Mouse (Mus musculus) bone marrow, adult 2 months (tissue): ENCODE results near the gene Ppia. TPM values are rescaled to one million over a fixed set of nuclear protein-coding genes. Genes with fewer than 3 reads are reported as not detected.
"Not testable (repeated sequence)": the region's sequence is repeated elsewhere in the genome, so short reads cannot be mapped to it uniquely, and the experiment has no call there.

ENCODE experiments used
- H3K27ac ChIP-seq: fragments of 200-500 bp; 2 replicates; pipeline ENCODE4 v1.5.1; 2012; ENCODE audit warnings: low read depth, mild to moderate bottlenecking, control low read depth, inconsistent platforms, low read length; ENCODE audit not compliant: control insufficient read depth, poor library complexity, insufficient read depth
- H3K4me1 ChIP-seq: fragments of 200-500 bp; 2 replicates; pipeline ENCODE4 v1.6.1; 2011; ENCODE audit warnings: low read length; ENCODE audit not compliant: control insufficient read depth, insufficient read depth
- H3K4me3 ChIP-seq: fragments of 200-500 bp; replicated peaks from 2 replicates; pipeline ENCODE3; 2011; ENCODE audit warnings: mild to moderate bottlenecking, low read depth, low read length, control low read depth; ENCODE audit not compliant: control insufficient read depth
- CTCF ChIP-seq: fragments of 200-500 bp; IDR thresholded peaks from 2 replicates; pipeline ENCODE4 v1.5.1; 2011; ENCODE audit warnings: low read length, control low read depth; ENCODE audit not compliant: control insufficient read depth, insufficient read depth
- POLR2A ChIP-seq: fragments of 200-500 bp; IDR thresholded peaks from 2 replicates; pipeline ENCODE4 v1.6.1; 2011; ENCODE audit warnings: low read depth, mild to moderate bottlenecking, control low read depth, low read length, borderline replicate concordance; ENCODE audit not compliant: control insufficient read depth
- WGBS: fragments of 180-500 bp; shearing (Covaris S2); methylation state at CpG from one replicate; pipeline ENCODE4 v1.1.7; 2018; 5-methylcytosine and 5-hydroxymethylcytosine counted together
- polyA plus RNA-seq: library from polyadenylated mRNA; stranded (reverse); fragments of >200 nt; gene quantifications from 2 replicates; pipeline ENCODE4 v1.2.4, GENCODE M21; 2011; ENCODE audit warnings: low replicate concordance; ENCODE audit not compliant: missing spikeins, insufficient read depth, insufficient read length

Ppia gene
- polyA plus RNA-seq, 1 experiment, result 720 TPM

DNA sequence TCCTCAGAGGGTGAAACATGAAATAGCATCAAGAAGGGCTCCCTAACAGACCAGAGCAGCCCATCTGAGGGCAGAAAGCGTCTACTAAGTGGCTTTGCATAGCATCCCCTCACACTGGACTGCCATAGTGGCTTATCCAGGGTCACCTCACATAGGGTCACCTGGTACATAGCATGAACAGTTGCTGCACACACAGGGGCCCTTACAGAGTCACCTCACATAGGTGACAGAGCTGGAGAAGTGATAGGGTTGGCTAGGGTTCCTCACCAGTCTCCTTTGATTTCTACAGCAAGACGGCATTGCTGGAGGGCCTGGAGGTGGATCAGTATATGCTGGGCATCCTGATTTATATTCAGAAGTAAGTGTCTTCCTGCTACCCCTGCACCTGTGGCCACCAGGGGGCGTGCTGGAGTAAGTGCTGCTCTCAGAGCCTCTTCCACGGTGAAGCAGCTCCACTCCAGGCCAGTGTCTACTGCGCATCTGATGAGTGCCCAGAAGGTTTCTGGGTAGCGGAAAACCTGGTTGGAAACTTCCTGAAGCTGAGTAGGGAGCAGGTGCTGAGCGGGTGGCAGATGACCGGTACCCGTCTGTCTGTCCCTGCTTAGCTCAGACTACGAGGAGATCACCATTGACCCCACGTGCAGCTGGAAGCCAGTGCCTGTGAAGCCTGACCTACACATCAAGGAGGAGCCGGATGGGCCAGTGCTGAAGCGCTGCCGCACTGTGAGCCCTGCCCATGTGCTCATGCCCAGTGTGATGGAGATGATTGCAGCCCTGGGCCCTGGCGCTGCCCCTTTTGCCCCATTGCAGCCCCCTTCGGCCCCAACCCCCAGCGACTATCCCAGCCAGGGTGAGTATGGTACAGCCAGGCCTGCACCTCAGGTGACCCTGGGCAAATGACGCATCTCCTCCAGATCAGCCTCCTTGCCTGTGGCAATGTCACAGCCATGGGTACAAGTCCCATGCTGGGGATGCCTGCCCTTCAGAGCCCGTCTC, 12.4 kb upstream of the Ppia start:
- Histone ChIP-seq H3K4me3 (no peak overlapping the region), H3K4me1 (no peaks in the 10 kb centered on the region; the same call in 1 of the 2 replicates), H3K27ac (no peak overlapping the region)
- TF ChIP-seq POLR2A, result no peak
- peak; percentile 91 for TF ChIP-seq CTCF
- WGBS, result 84% methylated on average over 19 of the region's 19 CpGs

DNA sequence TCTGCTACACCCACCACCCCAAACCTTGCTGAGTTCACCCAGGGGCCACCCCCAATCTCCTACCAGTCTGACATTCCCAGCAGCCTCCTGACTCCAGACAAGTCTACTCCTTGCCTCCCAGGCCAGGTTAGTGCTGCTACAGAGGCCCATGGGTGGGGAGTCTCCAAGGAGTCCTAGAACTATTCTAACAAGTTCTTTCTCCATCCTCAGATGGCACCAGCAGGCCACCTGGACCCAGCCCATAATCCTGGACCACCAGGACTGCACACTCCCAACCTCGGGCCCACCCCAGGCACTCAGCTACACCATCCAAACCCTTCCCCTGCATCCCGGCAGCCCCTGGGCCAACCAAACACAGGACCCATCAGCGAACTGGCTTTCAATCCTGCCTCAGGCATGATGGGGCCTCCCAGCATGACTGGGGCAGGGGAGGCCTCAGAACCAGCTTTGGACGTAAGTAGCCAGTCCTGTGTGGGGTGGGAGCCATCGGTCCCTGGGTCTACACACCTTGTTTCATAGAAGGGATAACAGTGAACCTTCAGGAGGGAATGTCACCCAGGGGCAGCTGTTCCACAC, 11.3 kb upstream of the Ppia start:
- no peaks in the 10 kb centered on the region; the same call in 1 of the 2 replicates for H3K4me1 ChIP-seq
- 91% methylated on average over 5 of the region's 5 CpGs for WGBS
- H3K4me3 ChIP-seq, result no peak overlapping the region
- TF ChIP-seq CTCF (no peak), POLR2A (no peak)
- no peak overlapping the region for H3K27ac ChIP-seq

DNA sequence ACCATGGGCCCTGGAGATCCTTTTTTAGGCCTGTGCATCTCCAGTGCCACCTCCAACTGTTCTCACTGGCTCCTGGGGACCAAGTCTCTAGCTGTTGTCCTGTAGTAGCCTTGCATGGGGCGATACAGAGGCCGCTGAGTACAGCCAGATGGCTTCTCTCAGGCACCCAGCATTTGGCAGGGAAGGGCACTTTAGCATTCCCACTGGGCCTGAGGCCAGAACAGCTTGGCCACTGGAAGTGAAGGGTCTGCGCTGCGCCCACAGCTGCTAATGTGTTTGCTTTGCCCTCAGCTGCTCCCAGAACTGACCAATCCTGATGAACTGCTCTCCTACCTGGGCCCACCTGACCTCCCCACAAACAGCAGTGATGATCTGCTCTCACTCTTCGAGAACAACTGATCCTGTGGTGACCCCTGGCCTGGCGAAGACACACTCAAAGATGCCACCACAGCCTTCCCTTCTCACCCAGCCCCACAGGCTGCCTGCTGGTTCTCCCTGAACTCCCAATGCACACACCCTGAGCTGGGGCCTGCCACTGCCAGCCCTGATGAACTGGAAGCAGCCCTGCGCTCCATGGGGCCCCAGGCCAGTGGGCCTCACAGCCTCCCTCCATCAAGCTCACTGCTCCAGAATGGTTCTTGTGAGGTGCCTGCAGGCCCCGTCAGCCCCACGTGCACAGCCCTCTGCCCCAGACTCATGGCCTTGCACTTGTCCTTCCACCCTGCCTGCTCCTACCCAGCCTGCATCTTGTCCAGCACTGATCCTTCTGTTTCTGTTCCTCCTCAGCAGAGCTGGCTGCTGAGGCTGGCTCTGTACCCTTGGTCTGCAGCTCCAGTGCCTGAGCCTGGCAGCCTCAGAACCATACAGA, 10.3 kb upstream of the Ppia start:
- Histone ChIP-seq H3K4me1 (no peaks in the 10 kb centered on the region; the same call in 1 of the 2 replicates), H3K27ac (peak overlapping the region; percentile 22), H3K4me3 (no peak overlapping the region)
- 87% methylated on average over 9 of the region's 9 CpGs for whole genome bisulfite sequencing
- TF ChIP-seq POLR2A, result no peak
- no peak for TF ChIP-seq CTCF

DNA sequence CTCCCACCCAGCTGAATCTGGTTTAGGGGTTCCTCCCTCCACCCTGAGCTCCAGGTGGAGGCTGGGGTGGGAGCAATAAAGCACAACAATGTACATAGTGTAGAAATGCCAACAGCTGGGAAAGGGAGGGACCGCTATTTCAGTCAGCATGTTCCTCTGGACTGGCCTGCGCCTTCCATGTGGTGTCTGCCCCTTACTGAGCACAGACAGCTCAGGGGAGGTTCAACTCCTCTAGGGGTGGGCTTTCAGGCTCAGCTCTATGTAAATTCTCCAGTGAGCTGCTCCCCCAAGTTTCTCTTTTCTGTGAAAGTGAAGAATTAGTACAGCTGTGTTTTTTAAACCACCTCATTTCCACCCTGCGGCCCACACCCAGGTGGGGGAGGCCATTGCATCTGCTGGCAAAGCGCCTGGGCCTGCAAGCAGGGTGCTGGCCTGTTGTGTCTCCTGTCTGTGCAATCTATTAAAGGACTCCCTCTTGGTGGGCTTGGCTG, 9.6 kb upstream of the Ppia start:
- H3K4me1 ChIP-seq, result peaks cover 1% of the 10 kb centered on the region
- peak overlapping the region; percentile 22 for H3K27ac ChIP-seq
- 60% methylated on average over 4 of the region's 4 CpGs for WGBS
- no peak overlapping the region for H3K4me3 ChIP-seq
- TF ChIP-seq POLR2A, result no peak
- no peak for TF ChIP-seq CTCF

DNA sequence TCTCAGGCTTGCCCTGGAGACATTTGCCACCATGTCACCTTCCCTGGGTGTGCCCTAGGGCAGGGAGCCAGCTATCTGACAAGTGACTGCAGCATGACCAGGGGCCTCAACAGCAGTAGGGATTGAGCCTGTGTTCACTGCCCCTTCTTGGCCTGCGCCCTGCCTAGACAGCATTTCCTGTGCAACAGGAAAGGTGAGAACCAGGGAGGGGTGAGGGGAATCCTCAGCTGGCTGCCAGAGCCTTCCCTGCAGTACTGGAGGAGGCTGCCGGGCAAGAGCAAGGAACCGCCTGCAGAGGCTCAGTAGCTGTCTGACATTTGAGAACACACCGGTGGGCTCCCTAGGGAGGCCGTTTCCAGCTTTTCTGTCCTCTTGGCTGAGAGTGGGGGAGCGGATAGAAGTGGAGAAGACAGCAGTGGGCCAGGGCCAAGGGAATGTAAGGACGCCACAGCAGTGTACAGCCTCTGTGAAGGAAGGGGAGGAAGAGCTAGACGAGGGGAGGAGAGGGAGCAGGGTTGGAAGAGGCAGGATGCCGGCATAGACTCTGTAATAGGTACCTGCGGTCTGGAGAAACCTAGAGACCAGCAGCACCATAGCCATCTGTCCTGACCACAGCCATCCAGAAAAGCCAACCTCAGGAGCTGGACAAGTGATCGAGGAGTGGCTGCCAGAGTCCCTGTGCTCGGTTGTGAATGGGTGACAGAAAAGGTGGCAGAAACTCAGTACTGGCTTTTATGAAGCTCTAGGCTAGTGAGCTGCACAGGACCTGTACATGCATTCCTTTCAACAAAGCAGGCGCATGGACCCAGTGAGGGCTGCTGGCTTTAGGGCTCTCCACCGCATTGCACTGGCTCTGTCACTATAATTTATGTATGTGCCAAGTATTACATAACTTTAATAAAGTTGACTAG, 8.7 kb upstream of the Ppia start:
- TF ChIP-seq POLR2A, result no peak
- peaks cover 1% of the 10 kb centered on the region for H3K4me1 ChIP-seq
- peak overlapping the region; percentile 3; the same call in 1 of the 2 replicates for H3K27ac ChIP-seq
- H3K4me3 ChIP-seq, result no peak overlapping the region
- 28% methylated on average over 14 of the region's 14 CpGs for WGBS

DNA sequence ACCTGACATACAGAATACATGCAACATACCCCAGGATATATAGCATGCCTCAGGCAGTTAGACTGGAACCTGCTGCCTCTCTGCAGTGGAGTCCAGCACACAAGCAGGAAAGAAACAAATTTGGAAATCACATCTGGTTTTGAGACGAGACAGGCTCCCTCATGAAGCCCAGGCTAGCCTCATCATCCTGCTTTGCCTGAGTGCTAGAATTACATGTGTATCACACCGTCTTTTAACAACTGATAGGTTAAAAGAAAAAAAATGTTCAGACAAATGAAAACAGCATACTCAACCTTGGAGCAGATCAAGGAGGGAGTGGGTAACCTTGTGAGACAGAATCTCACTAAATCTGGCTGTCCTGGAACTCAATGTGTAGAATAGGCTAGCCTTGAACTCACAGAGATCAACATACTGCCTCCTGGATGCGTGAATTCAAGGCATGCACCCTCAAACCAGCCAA, 8.1 kb upstream of the Ppia start:
- peaks cover 1% of the 10 kb centered on the region for H3K4me1 ChIP-seq
- no peak for TF ChIP-seq POLR2A
- no peak for TF ChIP-seq CTCF
- H3K4me3 ChIP-seq, result no peak overlapping the region
- no peak overlapping the region for H3K27ac ChIP-seq
- WGBS, result 66% methylated on average over 3 of the region's 3 CpGs

DNA sequence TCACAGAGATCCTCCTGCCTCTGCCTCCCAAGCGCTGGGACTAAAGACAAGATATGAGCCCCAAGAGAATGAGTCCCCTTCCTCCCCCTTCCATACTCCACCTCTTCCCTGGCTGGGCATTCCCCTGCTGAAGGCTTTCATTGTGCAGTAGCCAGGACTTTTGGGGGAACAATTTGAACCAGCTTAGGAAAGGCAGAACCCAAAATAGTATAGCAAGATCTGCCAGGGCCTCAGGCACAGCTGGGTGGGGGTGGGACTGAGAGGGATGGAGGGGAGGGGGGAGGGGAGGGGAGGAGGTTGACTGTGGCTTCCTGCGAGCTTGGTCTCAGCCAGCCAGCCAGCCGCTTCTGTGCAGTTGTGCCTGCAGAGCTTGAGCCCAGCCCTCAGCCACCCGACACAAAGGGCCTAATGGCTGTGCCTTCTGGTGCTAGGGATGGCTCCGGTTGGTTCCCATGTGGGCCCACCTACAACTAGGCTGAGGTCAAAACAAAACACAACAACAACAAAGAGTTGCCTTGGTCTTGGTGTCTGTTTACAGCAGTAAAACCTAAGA, 5.1 kb upstream of the Ppia start:
- no peak overlapping the region for H3K27ac ChIP-seq

DNA sequence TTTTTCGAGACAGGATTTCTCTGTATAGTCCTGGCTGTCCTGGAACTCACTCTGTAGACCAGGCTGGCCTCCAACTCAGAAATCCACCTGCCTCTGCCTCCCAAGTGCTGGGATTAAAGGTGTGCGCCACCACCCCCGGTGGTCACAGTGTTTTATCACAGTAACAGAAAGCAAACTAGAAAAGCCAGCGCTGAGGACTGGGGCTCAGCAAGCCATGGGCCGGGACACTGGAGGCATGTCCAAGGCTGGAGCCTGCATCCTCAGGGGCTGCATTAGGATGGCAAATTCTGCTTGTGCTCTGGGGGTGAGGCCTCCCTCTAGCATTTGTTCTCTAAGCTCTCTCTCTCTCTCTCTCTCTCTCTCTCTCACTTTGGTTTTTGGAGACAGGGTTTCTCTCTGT, 4.5 kb upstream of the Ppia start:
- not testable (repeated sequence) for H3K4me3 ChIP-seq, H3K4me1 ChIP-seq, H3K27ac ChIP-seq
- 75% methylated on average over 5 of the region's 5 CpGs for WGBS

More for the DNA sequence above, 5.1 kb upstream of the Ppia start:
- 24% methylated on average over 5 of the region's 5 CpGs for WGBS
- TF ChIP-seq CTCF (no peak), POLR2A (no peak)
- peaks cover 1% of the 10 kb centered on the region for H3K4me1 ChIP-seq
- H3K4me3 ChIP-seq, result no peak overlapping the region
